8 mouse cellular contexts compared by ENCODE assay signal in genomic region chr17:28177540-28178046, GRCm38 (mm10). TPM values are rescaled to one million over a fixed set of nuclear protein-coding genes. Genes with fewer than 3 reads are reported as not detected.
DNase-seq lines count a peak whose midpoint lies in the region; ATAC-seq and TF ChIP-seq lines count a peak whose summit lies in the region.

No protein-coding gene starts in this region.

- no peaks in the 10 kb centered on the region for H3K9me3 ChIP-seq in hindbrain, embryonic 15.5 days
- H3K9me3 ChIP-seq in lung, postnatal 0 days (ENCODE audit: low read length), result no peaks in the 10 kb centered on the region
- no peaks in the 10 kb centered on the region for H3K9me3 ChIP-seq in stomach, postnatal 0 days (ENCODE audit: control insufficient read depth, low read length)

- peaks cover 65% of the 10 kb centered on the region for H3K4me1 ChIP-seq in hindbrain, embryonic 15.5 days (replicated peaks)
- peaks cover 21% of the 10 kb centered on the region; the same call in 1 of the 2 replicates for H3K4me1 ChIP-seq in lung, postnatal 0 days (ENCODE audit: insufficient read depth, low read depth, low read length)
- peaks cover 3% of the 10 kb centered on the region; the same call in 1 of the 2 replicates for H3K4me1 ChIP-seq in stomach, postnatal 0 days (replicated peaks; ENCODE audit: control insufficient read depth, insufficient read depth)

- peak overlapping the region; percentile 94 for H3K9ac ChIP-seq in hindbrain, embryonic 15.5 days
- H3K9ac ChIP-seq in lung, postnatal 0 days (replicated peaks; ENCODE audit: low read depth), result peak overlapping the region; percentile 76
- H3K9ac ChIP-seq in stomach, postnatal 0 days (ENCODE audit: low read length), result peak overlapping the region; percentile 94

- DNase-seq in CD4-positive, CD25-positive, alpha-beta regulatory T cell, adult 2 months (ENCODE audit: low read depth, low spot score), result peak; percentile 33
- peak; percentile 55 for DNase-seq in urinary bladder, postnatal 14 days (ENCODE audit: low spot score)
- no peak for DNase-seq in urinary bladder, postnatal 25 days (ENCODE audit: low spot score)
- DNase-seq in lung, postnatal 0 days (ENCODE audit: low spot score), result peak; percentile 72
- DNase-seq in stomach, postnatal 0 days (ENCODE audit: low spot score), result peak; percentile 74
- no peak for DNase-seq in layer of hippocampus, postnatal 14 days (ENCODE audit: low spot score in 2 of 2)

- no peaks in the 10 kb centered on the region for H3K36me3 ChIP-seq in hindbrain, embryonic 15.5 days
- H3K36me3 ChIP-seq in lung, postnatal 0 days (ENCODE audit: insufficient read depth, low read length), result no peaks in the 10 kb centered on the region
- H3K36me3 ChIP-seq in stomach, postnatal 0 days (ENCODE audit: control insufficient read depth, insufficient read depth, low read length), result no peaks in the 10 kb centered on the region

- no peak for TF ChIP-seq EP300 in lung, postnatal 0 days (IDR thresholded peaks at IDR 0.05)
- TF ChIP-seq EP300 in stomach, postnatal 0 days (optimal IDR thresholded peaks at IDR 0.05), result no peak

- no peaks in the 10 kb centered on the region for H3K27me3 ChIP-seq in hindbrain, embryonic 15.5 days
- H3K27me3 ChIP-seq in lung, postnatal 0 days (replicated peaks; ENCODE audit: insufficient read depth, low read length), result no peaks in the 10 kb centered on the region
- no peaks in the 10 kb centered on the region for H3K27me3 ChIP-seq in stomach, postnatal 0 days (ENCODE audit: control insufficient read depth, insufficient read depth, low read length)

- peak overlapping the region; percentile 82 for H3K4me2 ChIP-seq in hindbrain, embryonic 15.5 days
- H3K4me2 ChIP-seq in lung, postnatal 0 days (replicated peaks; ENCODE audit: low read depth, low read length), result peak overlapping the region; percentile 78
- H3K4me2 ChIP-seq in stomach, postnatal 0 days (replicated peaks; ENCODE audit: low read depth), result peak overlapping the region; percentile 86

- ATAC-seq in CD4-positive, CD25-positive, alpha-beta regulatory T cell, adult 4 months, result no peak
- peak; percentile 65 for ATAC-seq in hindbrain, embryonic 15.5 days (ENCODE audit: low FRiP score, low read depth)
- peak; percentile 76 for ATAC-seq in lung, postnatal 0 days
- ATAC-seq in stomach, postnatal 0 days (ENCODE audit: low FRiP score, low TSS enrichment), result peak; percentile 62

- TF ChIP-seq CTCF in lung, postnatal 0 days (IDR thresholded peaks at IDR 0.05), result no peak
- no peak for TF ChIP-seq CTCF in stomach, postnatal 0 days (IDR thresholded peaks at IDR 0.05; ENCODE audit: low read depth)

- WGBS in hindbrain, embryonic 15.5 days, result 6% methylated on average over 20 of the region's 22 CpGs
- 7% methylated on average over 15 of the region's 22 CpGs for WGBS in lung, postnatal 0 days
- WGBS in stomach, postnatal 0 days, result 11% methylated on average over 11 of the region's 22 CpGs

- peak overlapping the region; percentile 90 for H3K27ac ChIP-seq in hindbrain, embryonic 15.5 days (replicated peaks)
- peak overlapping the region; percentile 82 for H3K27ac ChIP-seq in lung, postnatal 0 days (ENCODE audit: low read length)
- H3K27ac ChIP-seq in stomach, postnatal 0 days (replicated peaks), result peak overlapping the region; percentile 92

- peak overlapping the region; percentile 90 for H3K4me3 ChIP-seq in hindbrain, embryonic 15.5 days
- peak overlapping the region; percentile 72 for H3K4me3 ChIP-seq in lung, postnatal 0 days (ENCODE audit: low read depth, low read length)
- H3K4me3 ChIP-seq in stomach, postnatal 0 days (ENCODE audit: low read depth, low read length), result peak overlapping the region; percentile 80

RNA-seq across cellular contexts. Expression of gene Zfp523, which starts 0.7 kb away (rescaled TPM):
- polyA plus RNA-seq in CD4-positive, CD25-positive, alpha-beta regulatory T cell, adult 4 months (2017; shearing (Covaris generic)), result 1 to 10 TPM; 2.9 to 5.5 TPM
- polyA plus RNA-seq in hindbrain, embryonic 15.5 days (2015; fragmentation: Nextera tagmentation; extraction: Ambion mirVana), result 48.1 and 53.1 TPM in 2 replicates
- 18.7 and 20.2 TPM in 2 replicates for polyA plus RNA-seq in lung, postnatal 0 days (2015; fragmentation: Nextera tagmentation; extraction: Ambion mirVana)
- 17.2 and 18.1 TPM in 2 replicates for polyA plus RNA-seq in stomach, postnatal 0 days (2015; fragmentation: Nextera tagmentation; extraction: Ambion mirVana)
- 100 to 1,000 TPM in 1 of 2 experiments, 10 to 100 TPM in 1; 95.1 to 102 TPM for total RNA-seq in layer of hippocampus, postnatal 14 days (2021)

RNA-seq across cellular contexts. Expression of gene Def6, which starts 30.0 kb away (rescaled TPM):
- 10 to 100 TPM; 30.3 to 34.6 TPM for polyA plus RNA-seq in CD4-positive, CD25-positive, alpha-beta regulatory T cell, adult 4 months (2017; shearing (Covaris generic))
- 6.4 and 8.9 TPM in 2 replicates for polyA plus RNA-seq in hindbrain, embryonic 15.5 days (2015; fragmentation: Nextera tagmentation; extraction: Ambion mirVana)
- polyA plus RNA-seq in lung, postnatal 0 days (2015; fragmentation: Nextera tagmentation; extraction: Ambion mirVana), result 5.8 and 6.2 TPM in 2 replicates
- 11.4 and 12.0 TPM in 2 replicates for polyA plus RNA-seq in stomach, postnatal 0 days (2015; fragmentation: Nextera tagmentation; extraction: Ambion mirVana)
- total RNA-seq in layer of hippocampus, postnatal 14 days (2021), result 1 to 10 TPM; 3.7 to 3.9 TPM

RNA-seq across cellular contexts. Expression of gene Scube3, which starts 35.7 kb away (rescaled TPM):
- polyA plus RNA-seq in CD4-positive, CD25-positive, alpha-beta regulatory T cell, adult 4 months (2017; shearing (Covaris generic)), result not detected
- polyA plus RNA-seq in hindbrain, embryonic 15.5 days (2015; fragmentation: Nextera tagmentation; extraction: Ambion mirVana), result 3.7 and 4.4 TPM in 2 replicates
- polyA plus RNA-seq in lung, postnatal 0 days (2015; fragmentation: Nextera tagmentation; extraction: Ambion mirVana), result 0.27 and 0.30 TPM in 2 replicates
- 0.48 and 0.64 TPM in 2 replicates for polyA plus RNA-seq in stomach, postnatal 0 days (2015; fragmentation: Nextera tagmentation; extraction: Ambion mirVana)
- 1 to 10 TPM; 1.7 to 2.4 TPM for total RNA-seq in layer of hippocampus, postnatal 14 days (2021)

RNA-seq across cellular contexts. Expression of gene Ppard, which starts 54.9 kb away (rescaled TPM):
- 1 to 10 TPM; 2.6 to 4.6 TPM for polyA plus RNA-seq in CD4-positive, CD25-positive, alpha-beta regulatory T cell, adult 4 months (2017; shearing (Covaris generic))
- 1.8 and 2.2 TPM in 2 replicates for polyA plus RNA-seq in hindbrain, embryonic 15.5 days (2015; fragmentation: Nextera tagmentation; extraction: Ambion mirVana)
- polyA plus RNA-seq in lung, postnatal 0 days (2015; fragmentation: Nextera tagmentation; extraction: Ambion mirVana), result 2.4 and 3.0 TPM in 2 replicates
- polyA plus RNA-seq in stomach, postnatal 0 days (2015; fragmentation: Nextera tagmentation; extraction: Ambion mirVana), result 3.1 and 3.4 TPM in 2 replicates
- total RNA-seq in layer of hippocampus, postnatal 14 days (2021), result 10 to 100 TPM; 27.1 to 28.9 TPM

Comparison
In these comparisons a context has a peak if more than half of its experiments do, and no peak if none do; other contexts are left out.
1. DNase-seq: peak in CD4-positive, CD25-positive, alpha-beta regulatory T cell, adult 2 months (single experiment), urinary bladder, postnatal 14 days (single experiment), lung, postnatal 0 days (single experiment) and stomach, postnatal 0 days (single experiment); none in urinary bladder, postnatal 25 days (single experiment) and layer of hippocampus, postnatal 14 days (0 of 2).
2. Peak in every context shown above with its lines, with median percentiles within 50 percentile points of each other: H3K27ac ChIP-seq, H3K4me2 ChIP-seq, H3K4me3 ChIP-seq and H3K9ac ChIP-seq.